Mouse (Mus musculus) induced T-regulatory cell, adult 2 months (primary cell): ENCODE data around the gene Pcolce.

Experiments
- DNase-seq: peaks from one replicate; pipeline ENCODE4 v3.0.0-alpha.2; 2012; ENCODE audit warnings: low read depth

Pcolce gene

GRCm38 (mm10) chr5:137595921-137596320 lies 17.7 kb downstream of the Pcolce start:
- DNase-seq = peak; percentile 30

- no peak for DNase-seq
These were observed 23.1 kb downstream of the Pcolce start for GRCm38 (mm10) chr5:137590507-137590906.

- peak; percentile 80 for DNase-seq
These were observed 28.6 kb downstream of the Pcolce start for GRCm38 (mm10) chr5:137584976-137585375.

- DNase-seq = no peak
These were observed 29.9 kb downstream of the Pcolce start for GRCm38 (mm10) chr5:137583670-137584169.

- no peak for DNase-seq
These were observed 30.9 kb downstream of the Pcolce start for GRCm38 (mm10) chr5:137582702-137583101.

GRCm38 (mm10) chr5:137580246-137580645 lies 33.3 kb downstream of the Pcolce start:
- DNase-seq = no peak

GRCm38 (mm10) chr5:137574470-137574901 lies 39.1 kb downstream of the Pcolce start:
- no peak for DNase-seq

GRCm38 (mm10) chr5:137570691-137571586 lies 42.6 kb downstream of the Pcolce start:
- DNase-seq = no peak

GRCm38 (mm10) chr5:137570181-137570580 lies 43.4 kb downstream of the Pcolce start:
- no peak for DNase-seq

- peak; percentile 76 for DNase-seq
These were observed 43.9 kb downstream of the Pcolce start, which contains the start of gene Tfr2 for GRCm38 (mm10) chr5:137569665-137570064. Tfr2 (plus strand) TSS chr5:137569840.

GRCm38 (mm10) chr5:137569031-137569430 lies 44.6 kb downstream of the Pcolce start:
- DNase-seq = no peak

GRCm38 (mm10) chr5:137568223-137568798 lies 45.3 kb downstream of the Pcolce start:
- DNase-seq = no peak

GRCm38 (mm10) chr5:137566416-137566815 lies 47.2 kb downstream of the Pcolce start:
- no peak for DNase-seq

GRCm38 (mm10) chr5:137565744-137566143 lies 47.8 kb downstream of the Pcolce start:
- DNase-seq = no peak

GRCm38 (mm10) chr5:137562965-137563364 lies 50.6 kb downstream of the Pcolce start:
- no peak for DNase-seq

GRCm38 (mm10) chr5:137561556-137561955 lies 52.0 kb downstream of the Pcolce start:
- DNase-seq = no peak
